Mouse (Mus musculus) heart, postnatal 0 days (tissue): Measurements from ENCODE around the gene Ak7.

ENCODE experiments used
- CTCF ChIP-seq: IDR thresholded peaks from 2 replicates; pipeline ENCODE4 v1.5.1; 2016; ENCODE audit warnings: antibody characterized with exemption, control low read depth, low read depth
- EP300 ChIP-seq: IDR thresholded peaks from 2 replicates; pipeline ENCODE4 v1.6.1; 2016; ENCODE audit warnings: antibody characterized with exemption, low read depth

DNA sequence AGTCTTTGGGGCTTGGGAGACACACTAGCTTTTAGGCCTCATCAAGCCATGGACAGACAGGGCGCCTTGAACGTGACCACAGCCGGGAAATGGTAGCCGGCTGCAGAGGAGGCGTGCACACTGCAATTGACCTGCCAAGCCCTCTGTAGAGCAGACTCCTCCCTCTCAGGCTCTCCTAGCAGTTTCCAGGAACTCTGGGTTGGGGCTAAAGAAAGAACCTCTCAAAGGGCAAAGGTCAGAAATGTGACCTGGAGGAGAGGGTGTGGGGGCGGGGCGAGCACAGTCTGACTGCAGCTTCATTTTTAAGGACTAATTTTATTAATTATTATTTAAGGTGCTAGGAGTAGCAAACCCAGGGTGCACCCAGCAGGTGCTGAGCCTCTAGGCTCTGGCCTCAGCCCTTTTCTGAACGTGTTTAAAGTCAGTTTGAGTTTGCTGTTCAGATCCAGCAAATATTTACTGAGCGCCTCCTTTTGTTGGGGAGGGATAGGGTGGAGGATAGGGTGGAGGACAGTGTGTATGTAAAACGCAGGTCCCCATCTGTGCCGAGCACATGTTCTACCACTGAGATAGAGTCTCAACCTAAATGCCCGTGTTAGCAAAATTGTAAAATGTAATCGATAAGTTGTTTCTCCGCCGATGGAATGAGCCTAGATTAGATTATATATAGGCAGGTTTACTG lies 52.2 kb downstream of the Ak7 start:
- no peak for TF ChIP-seq EP300
- TF ChIP-seq CTCF, result no peak
